Mouse (Mus musculus) heart, embryonic 16.5 days (tissue): ENCODE data around the gene Ddx39. TPM values are rescaled to one million over a fixed set of nuclear protein-coding genes. Genes with fewer than 3 reads are reported as not detected.

Experiments
- microRNA-seq: library from miRNA; unstranded; fragments of <30 nt; microRNA quantifications from one replicate; pipeline ENCODE4, GENCODE M21; 2017
- polyA plus RNA-seq: library from polyadenylated mRNA; unstranded; fragments of >200 nt; fragmentation: Nextera tagmentation; extraction: Ambion mirVana; gene quantifications from 2 replicates; pipeline ENCODE4 v1.2.1, GENCODE M21; 2015

Ddx39 gene
- polyA plus RNA-seq, 1 experiment from 2014 or later = 147 TPM

Small RNA genes lying within 50 kb of the gene (microRNA-seq; reads per million reads assigned to microRNA genes)
- gene Mir1668 = not detected

Other genes with a start within 250 kb of the Ddx39 start
- gene Olfr370, start 179.4 kb upstream of the Ddx39 start, polyA plus RNA-seq = not detected in 2 replicates
- 612 and 678 TPM in 2 replicates for gene Ndufb7, start 148.5 kb upstream of the Ddx39 start, polyA plus RNA-seq
- gene Tecr, start 107.2 kb upstream of the Ddx39 start, polyA plus RNA-seq = 372 and 402 TPM in 2 replicates
- 47.8 and 49.3 TPM in 2 replicates for gene Dnajb1, start 107.0 kb upstream of the Ddx39 start, polyA plus RNA-seq
- gene Gipc1, start 62.5 kb upstream of the Ddx39 start, polyA plus RNA-seq = 135 and 146 TPM in 2 replicates
- 0.43 and 0.69 TPM in 2 replicates for gene Ptger1, start 48.5 kb upstream of the Ddx39 start, polyA plus RNA-seq
- gene Pkn1, start 16.0 kb upstream of the Ddx39 start, polyA plus RNA-seq = 17.5 and 20.2 TPM in 2 replicates
- 39.5 and 41.9 TPM in 2 replicates for gene Adgre5, start 26.1 kb downstream of the Ddx39 start, polyA plus RNA-seq
- gene Adgrl1, start 184.9 kb downstream of the Ddx39 start, polyA plus RNA-seq = 8.3 and 8.7 TPM in 2 replicates
- 1.0 and 1.2 TPM in 2 replicates for gene Gm10644, start 240.0 kb downstream of the Ddx39 start, polyA plus RNA-seq
- 65.2 and 69.1 TPM in 2 replicates for gene Asf1b, start 240.3 kb downstream of the Ddx39 start, polyA plus RNA-seq